Mouse (Mus musculus): ENCODE data around the gene Olfr43. TPM values are rescaled to one million over a fixed set of nuclear protein-coding genes. Genes with fewer than 3 reads are reported as not detected.

The Olfr43 gene
- polyA plus RNA-seq (2017; shearing (Covaris generic)), result not detected

GRCm38 (mm10) chr11:74211279-74211678 is at the start of gene Olfr43:
Gene Olfr43 (minus strand): TSS chr11:74211379.

GRCm38 (mm10) chr11:74259508-74259907 is 48.3 kb upstream of the Olfr43 start, which contains the start of gene Olfr406:
Gene Olfr406 (plus strand): TSS chr11:74259808.

GRCm38 (mm10) chr11:74185949-74186348 is 25.2 kb downstream of the Olfr43 start, which contains the start of gene Olfr403:
Gene Olfr403 (plus strand): TSS chr11:74186249.

Other genes with a start within 250 kb of the Olfr43 start
- gene Olfr398, start 221.0 kb downstream of the Olfr43 start, polyA plus RNA-seq (2017; shearing (Covaris generic)), result 0.06 TPM
- not detected for gene Olfr139, start 154.8 kb downstream of the Olfr43 start, polyA plus RNA-seq (2017; shearing (Covaris generic))
- not detected for gene Olfr399, start 154.8 kb downstream of the Olfr43 start, polyA plus RNA-seq (2017; shearing (Covaris generic))
- not detected for gene Zfp616, start 141.4 kb downstream of the Olfr43 start, polyA plus RNA-seq (2017; shearing (Covaris generic))
- not detected for gene Olfr401, start 97.7 kb downstream of the Olfr43 start, polyA plus RNA-seq (2017; shearing (Covaris generic))
- not detected for gene Olfr402, start 57.9 kb downstream of the Olfr43 start, polyA plus RNA-seq (2017; shearing (Covaris generic))
- not detected for gene Olfr403, start 25.1 kb downstream of the Olfr43 start, polyA plus RNA-seq (2017; shearing (Covaris generic))
- not detected for gene Olfr406, start 48.4 kb upstream of the Olfr43 start, polyA plus RNA-seq (2017; shearing (Covaris generic))
- gene Olfr59, start 72.4 kb upstream of the Olfr43 start, polyA plus RNA-seq (2017; shearing (Covaris generic)), result not detected
- gene Olfr410, start 126.7 kb upstream of the Olfr43 start, polyA plus RNA-seq (2017; shearing (Covaris generic)), result not detected
- not detected for gene Olfr411, start 141.3 kb upstream of the Olfr43 start, polyA plus RNA-seq (2017; shearing (Covaris generic))
- gene Olfr412, start 150.7 kb upstream of the Olfr43 start, polyA plus RNA-seq (2017; shearing (Covaris generic)), result not detected

Data from inflammation-experienced regulatory T-cells, adult 16 weeks (primary cell).